Mouse (Mus musculus): ENCODE data around the gene Dirc2.

Dirc2 gene

GRCm38 (mm10) chr16:35771606-35772005 is 2.5 kb upstream of the Dirc2 start:
- DNase-seq, result no peak

- DNase-seq, result no peak
Observed at GRCm38 (mm10) chr16:35771141-35771540, 2.0 kb upstream of the Dirc2 start.

- DNase-seq, result peak; percentile 88 to 91
Observed at GRCm38 (mm10) chr16:35769878-35770657, 912 bp upstream of the Dirc2 start, which contains the start of gene Hspbap1. Hspbap1 (plus strand) TSS chr16:35770375.

DNA sequence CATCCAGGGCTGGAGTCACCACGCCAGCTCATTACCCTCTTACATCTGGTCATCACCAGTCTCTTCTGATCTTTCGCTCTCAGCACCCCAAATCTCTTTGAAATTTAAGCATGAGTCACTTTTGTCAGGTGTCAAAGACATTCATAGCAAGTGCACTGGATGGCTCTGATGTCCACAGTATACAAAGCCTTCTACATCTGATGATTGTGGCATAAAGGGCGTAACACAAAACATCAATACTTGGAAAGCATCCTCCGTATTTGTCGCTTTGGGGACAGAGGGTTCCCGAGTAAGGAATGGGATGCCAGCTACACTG is 729 bp downstream of the Dirc2 start:
- DNase-seq, result no peak

- no peak for DNase-seq
Observed at GRCm38 (mm10) chr16:35766366-35766765, 2.8 kb downstream of the Dirc2 start.

DNA sequence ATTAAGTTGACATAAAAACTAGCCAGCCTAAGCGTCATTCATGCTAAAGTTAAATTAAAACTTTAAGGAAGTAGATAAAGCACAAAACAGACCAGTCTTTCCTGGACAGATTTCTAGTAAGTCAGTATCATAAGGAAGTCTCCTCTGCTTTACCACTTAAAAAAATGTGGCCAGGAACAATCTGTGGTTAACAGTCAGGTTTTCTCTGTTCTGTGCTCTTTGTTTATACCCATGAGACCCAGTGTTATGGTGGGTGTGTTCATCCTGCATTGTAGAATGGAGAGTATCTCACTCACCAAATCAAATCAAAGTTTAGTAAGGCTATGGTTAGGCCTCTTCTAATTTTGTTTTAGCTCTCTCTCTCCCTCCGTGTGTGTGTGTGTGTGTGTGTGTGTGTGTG is 3.7 kb downstream of the Dirc2 start:
- no peak for DNase-seq

GRCm38 (mm10) chr16:35764941-35765340 is 4.2 kb downstream of the Dirc2 start:
- DNase-seq, result no peak

DNA sequence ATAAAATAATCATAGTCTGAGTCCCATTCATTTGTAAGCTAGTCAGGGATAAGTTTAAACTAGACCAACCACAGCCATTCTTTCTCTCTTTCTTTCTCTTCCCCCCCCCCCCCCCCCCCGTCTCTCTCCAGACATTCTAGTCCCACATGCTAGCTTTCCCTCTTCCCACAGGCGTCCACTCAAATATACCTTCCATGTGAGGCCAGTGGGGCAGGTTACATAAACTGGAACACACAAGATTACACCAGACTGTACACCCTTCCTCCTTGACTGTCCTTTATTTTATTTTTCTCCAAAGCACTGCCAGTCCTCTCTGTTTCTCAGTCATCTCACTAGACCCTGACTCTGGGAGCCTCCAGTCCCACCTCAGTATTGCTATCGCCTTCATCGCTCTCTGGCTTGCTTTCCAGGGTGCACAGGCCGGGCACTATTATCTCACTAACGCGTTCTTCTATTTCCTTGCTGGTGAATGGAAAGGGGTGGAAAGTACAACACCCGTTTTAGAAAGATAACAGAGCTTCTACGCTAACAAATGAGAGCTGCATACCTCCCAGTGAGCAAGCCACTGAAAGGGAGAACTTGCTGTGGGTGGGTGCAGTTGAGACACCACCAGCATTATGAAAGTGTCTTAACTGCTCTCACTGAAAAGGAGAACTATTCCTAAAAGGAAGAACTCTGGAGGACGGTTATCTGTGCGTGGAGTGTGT is 5.4 kb downstream of the Dirc2 start:
- no peak for DNase-seq

- no peak for DNase-seq
Observed at GRCm38 (mm10) chr16:35759401-35759800, 9.8 kb downstream of the Dirc2 start.

DNA sequence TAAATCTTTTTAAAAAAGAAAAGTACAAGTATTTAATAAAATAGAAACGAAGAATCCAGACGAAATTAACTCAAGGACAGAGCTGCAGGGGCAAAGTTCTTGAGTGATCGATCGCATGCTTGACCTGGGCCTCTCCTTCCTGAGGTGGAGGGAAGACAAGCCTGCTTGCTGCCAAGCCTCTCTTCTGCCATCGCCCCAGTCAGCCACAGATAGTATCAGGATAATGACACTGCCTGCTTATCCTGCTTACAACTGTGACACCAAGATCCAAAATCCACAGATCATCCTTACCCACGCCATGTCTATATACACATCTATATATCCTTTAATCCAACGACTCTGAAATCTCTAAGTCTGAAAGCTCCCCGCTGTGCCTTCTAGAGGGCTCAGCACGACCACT is 12.5 kb downstream of the Dirc2 start:
- DNase-seq, result no peak

DNA sequence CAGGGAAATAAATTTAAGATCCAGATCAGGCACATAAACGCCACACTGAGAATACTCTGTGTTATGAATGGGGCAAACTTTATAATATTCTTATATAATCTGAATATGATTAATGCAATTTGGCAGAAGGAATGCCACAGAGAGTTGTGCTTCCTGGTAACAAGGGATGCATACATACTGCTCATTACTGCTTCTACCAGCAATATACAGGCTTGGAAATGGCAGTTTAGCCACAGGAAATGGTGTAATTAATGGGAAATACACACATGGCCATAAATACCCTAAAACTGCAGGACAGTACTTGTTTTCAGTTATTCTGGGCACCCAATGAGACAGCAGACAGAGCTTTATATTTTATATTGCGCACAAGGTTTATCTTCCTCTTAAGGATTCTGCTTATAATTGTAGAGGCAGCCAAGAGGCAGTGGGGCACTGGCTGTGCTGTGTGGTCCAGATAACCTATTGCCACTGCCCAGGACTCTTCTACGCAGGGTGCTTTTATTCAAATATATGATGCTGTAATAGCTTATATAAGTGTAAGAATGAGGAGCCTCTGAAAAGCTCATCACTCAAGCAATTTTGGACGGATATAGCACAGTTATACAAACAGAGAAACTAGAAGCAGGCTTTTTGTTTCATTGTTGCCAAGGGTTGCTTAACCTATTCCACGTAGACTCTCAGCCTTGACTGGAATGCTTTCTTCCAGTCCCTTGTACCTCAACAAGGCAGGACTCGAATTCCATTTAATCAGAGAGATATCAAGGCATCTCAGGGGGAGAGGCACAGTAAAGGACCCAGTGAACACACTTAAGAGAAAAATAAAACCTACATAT is 13.4 kb downstream of the Dirc2 start:
- no peak for DNase-seq

DNA sequence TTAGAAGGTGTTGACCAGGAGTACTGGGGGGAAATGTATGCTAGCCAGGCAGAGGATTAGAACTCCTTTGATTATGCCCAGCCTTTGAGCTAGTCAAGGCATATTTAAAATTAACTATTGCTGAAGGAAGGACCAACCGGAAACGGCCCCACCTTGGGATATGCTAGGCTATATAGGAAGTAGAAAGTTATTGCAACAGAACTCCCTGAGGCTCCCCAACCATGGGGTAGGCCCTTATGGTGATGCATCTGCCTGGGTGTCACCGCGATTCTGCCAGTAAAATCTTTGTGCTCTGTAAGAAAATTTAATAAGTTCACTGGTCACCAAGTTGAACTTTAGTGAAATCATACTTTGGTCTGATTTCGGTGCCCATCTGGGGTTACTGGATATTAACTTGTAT is 15.2 kb downstream of the Dirc2 start:
- no peak for DNase-seq

- no peak for DNase-seq
Observed at GRCm38 (mm10) chr16:35751841-35752240, 17.3 kb downstream of the Dirc2 start.

- DNase-seq, result no peak
Observed at GRCm38 (mm10) chr16:35749385-35749784, 19.8 kb downstream of the Dirc2 start.

GRCm38 (mm10) chr16:35748237-35748603 is 20.9 kb downstream of the Dirc2 start:
- no peak for DNase-seq

GRCm38 (mm10) chr16:35747417-35748236 is 21.5 kb downstream of the Dirc2 start:
- DNase-seq, result peak; percentile 27 to 38

GRCm38 (mm10) chr16:35742251-35742937 is 26.8 kb downstream of the Dirc2 start:
- DNase-seq, result no peak

DNA sequence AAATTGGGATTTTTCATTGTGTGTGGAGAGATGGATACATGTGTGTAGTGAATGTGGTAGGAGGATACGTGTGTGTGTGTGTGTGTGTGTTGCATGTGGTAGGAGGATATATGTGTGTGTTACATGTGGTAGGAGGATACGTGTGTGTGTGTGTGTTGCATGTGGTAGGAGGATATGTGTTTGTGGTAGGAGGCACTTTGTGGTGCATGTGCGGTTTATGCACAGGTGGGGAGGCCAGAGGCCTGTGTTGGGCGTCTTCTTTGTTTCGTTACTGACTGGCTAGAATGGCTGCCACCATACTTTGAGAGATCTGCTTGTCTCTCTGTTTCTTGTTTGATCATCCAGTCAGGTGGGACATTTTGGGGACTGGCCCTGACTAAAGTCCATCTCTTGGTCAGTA is 27.5 kb downstream of the Dirc2 start:
- DNase-seq, result no peak

DNA sequence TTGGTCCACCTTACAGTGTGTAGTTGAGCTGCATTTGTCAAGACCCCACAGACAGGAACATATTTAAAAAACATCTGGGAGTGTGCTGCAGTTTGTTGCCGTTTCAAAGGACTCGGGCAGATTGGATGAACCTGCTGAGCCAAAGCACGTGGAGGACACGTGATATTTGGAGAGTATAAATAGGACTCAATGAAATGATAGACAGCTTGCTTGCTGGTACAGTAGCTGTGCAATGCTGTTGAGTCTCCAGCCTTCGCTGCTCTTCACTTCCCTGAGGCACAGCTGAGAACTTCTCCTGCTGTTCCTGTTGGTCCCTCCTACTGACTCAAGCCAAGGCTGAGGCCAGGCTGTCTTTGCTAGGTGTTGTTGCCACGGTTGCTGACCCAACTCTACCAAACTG is 28.2 kb downstream of the Dirc2 start:
- no peak for DNase-seq

DNA sequence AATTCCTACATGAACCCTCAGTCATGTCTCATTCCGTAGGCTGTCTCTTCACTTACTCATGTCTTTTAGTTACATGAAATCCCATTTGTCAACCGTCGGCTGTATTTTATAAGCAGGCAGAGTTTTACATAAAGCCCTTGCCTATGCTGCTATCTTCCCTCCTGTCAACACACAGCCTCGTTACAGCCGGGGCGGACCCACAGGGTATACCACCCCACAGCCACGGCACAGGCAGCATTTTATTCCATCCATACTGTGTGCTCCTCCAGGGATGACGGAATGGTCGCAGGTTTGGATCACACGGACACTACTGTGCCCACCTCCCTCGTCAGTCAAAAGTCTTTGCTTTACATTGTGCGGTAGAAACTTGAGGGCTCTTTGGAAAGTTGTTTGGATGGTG is 28.8 kb downstream of the Dirc2 start:
- no peak for DNase-seq

- DNase-seq, result no peak
Observed at GRCm38 (mm10) chr16:35739548-35739947, 29.6 kb downstream of the Dirc2 start.

DNA sequence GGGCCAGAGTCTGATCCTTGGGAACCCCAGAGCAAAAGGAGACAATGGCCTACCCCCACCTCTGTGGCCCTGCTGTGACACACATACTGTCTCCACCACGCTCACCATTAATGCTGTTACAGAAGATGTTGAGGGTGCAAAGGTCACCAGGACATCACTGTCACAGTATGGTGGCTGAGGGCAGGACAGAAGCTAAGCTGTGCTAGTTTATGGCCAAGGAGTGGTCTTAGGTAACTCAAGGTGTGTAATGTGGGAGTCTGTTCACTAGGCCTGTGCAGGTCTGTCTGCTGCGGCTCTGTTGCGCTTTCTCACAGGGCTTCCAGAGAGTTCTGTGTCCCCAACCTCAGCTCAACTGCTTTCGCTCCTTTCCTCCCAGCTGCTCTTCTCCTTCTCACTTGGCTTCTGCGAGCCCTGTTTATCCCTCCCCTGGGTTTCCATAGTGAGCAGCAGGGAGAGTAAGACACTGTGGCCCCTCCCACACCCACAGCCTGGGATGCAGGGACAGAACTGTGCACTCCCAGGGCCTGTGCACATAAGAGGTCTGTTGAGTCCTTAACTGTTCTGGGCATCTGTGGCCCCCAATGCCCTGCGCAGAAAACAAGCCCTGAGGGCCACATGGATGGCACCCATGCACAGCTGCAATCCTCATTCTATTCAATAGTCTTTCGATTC is 30.9 kb downstream of the Dirc2 start:
- no peak for DNase-seq
